Mouse (Mus musculus) layer of hippocampus, postnatal 10 days (tissue): ENCODE measurements around the gene Tradd. TPM values are rescaled to one million over a fixed set of nuclear protein-coding genes. Genes with fewer than 3 reads are reported as not detected.
"Not testable (repeated sequence)": the region's sequence is repeated elsewhere in the genome, so short reads cannot be mapped to it uniquely, and the experiment has no call there.

Experiments
- DNase-seq, 2 experiments: peaks; one replicate each; pipeline ENCODE4 v3.0.0; 2021; ENCODE audit warnings: low spot score in 2 of 2
- total RNA-seq, 2 experiments: library from RNA; stranded (reverse); gene quantifications; 2 replicates each; pipeline ENCODE4 v1.2.3; 2021

Tradd gene
- total RNA-seq, 2 experiments from 2014 or later, result 6.5 to 8.9 TPM

DNA sequence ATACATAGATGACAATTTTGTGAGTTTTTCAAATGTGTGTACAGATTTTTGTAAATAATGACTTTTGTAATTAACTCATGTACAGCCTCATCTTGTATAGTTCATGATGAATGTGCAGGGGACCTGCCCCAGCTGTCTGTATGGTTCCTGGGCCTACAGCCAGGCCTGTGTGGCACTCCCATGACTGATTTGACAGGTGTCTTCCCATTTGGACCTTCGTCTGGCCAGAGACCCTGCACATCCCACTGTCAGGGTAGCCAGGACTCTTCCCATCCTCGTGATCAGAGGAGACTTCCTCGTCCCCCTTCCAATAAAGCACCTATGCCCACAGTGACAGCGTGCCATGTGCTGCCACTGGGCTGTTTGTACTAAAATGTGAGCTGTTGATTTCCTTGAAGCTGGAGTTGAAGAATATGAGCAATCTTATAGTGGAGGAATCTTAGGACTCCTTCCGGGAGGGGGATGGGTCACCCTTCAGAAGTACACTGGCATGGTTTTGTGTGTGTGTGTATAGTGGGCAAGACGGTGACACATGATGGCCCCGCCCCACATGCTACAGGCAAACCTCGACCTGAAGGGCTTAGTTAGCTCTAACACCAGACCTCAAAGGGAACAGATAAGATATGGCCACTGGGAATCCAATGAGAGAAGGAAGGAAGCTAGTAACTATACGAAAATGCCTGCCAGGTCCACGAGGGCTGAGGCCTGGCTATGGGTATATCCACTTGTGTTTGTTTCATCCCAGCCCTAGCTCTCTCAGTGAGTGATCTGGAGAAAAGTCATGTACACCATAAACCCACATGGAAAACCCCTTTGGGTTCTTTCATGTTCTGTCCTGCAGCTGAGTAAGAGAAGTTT lies 11.5 kb downstream of the Tradd start:
- DNase-seq, result no peak

DNA sequence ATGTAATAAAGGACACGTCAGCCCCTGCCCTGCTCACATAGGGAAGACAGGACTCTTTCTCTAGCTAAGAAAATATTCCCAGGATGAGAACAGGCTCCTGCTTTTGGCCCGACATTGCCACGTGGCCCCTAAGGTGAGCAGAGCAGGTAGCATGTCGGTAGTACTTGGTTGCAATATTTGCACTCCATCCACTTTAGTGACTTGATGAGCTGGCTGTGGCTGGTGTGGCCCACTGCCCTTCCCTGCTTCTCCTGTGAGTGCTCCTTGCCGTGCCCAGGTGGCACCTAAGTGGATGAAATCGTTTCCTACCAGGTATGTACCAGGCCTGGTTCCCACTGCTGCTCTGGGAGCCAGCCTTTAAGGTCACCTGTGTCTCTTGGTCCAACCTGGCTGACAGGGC lies 12.5 kb downstream of the Tradd start:
- DNase-seq, result no peak

DNA sequence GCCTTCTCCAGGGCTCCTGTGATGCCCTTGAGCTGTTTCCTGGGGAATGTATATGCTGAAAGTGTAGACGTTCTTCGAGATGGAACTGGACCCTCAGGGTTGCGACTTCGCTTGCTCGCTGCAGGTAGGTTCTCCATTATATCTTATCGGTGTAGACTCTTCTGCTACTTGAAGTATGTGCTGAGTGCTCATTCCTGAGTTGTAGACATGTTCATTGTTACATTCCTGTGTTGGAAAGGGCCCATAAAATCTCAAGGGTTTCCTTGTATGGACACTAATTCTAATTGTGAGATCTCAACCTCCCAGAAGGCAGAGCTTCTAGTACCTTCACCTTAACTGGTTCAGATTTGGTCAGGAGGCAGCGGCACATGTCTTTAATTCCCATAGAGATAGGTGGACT lies 23.4 kb downstream of the Tradd start:
- no peak for DNase-seq

DNA sequence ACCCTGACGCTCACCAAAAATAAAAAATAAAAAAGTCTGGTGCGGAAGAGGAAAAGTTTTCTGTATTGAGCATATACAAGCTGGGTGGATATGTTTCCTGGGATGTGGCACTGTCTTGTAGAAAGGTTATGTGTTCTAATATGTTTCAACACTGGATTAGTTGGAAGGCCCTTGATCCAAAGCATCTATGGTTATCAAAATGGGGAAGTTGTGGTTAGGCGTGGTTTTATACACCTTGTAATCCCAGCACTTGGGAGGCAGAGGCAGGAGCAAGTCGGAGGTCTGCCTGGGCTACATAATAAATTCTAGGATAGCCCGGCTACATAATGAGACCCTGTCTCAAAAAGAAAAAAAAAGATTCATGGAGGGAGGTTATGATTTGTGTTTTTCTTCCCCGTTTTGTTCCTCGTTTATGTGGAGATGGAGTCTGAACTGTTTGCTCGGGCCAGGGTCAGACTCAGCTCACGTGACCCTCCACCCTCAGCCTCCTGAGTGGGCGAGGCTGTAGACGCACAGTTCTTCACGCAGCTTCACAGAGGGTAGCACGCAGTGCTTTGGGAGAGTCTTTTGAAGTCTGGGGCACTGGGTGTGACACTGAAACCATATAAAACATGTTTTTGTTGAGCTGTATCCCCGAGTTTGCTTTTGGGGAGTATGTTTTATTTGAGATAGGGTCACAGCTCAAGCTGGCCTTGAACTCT lies 26.8 kb downstream of the Tradd start:
- DNase-seq, result no peak

DNA sequence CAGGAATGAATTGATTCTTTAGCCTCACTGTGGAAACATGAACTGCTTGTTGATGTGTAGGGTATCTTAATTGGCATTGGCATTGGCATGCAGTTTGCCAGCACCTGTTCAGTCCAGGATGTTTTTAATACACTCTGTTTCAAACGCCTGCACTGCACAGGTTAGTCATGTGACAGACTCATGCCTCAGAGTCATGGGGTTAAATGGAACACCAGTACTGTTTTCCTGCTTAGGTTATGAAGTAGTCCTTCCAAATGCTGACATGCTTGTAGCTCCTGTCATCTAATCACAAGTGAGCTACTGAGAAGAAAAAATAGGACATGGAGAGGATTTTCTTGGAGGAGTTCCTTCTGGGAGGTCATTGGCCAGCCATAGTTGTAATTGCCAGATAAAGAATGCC lies 29.2 kb downstream of the Tradd start:
- no peak for DNase-seq

DNA sequence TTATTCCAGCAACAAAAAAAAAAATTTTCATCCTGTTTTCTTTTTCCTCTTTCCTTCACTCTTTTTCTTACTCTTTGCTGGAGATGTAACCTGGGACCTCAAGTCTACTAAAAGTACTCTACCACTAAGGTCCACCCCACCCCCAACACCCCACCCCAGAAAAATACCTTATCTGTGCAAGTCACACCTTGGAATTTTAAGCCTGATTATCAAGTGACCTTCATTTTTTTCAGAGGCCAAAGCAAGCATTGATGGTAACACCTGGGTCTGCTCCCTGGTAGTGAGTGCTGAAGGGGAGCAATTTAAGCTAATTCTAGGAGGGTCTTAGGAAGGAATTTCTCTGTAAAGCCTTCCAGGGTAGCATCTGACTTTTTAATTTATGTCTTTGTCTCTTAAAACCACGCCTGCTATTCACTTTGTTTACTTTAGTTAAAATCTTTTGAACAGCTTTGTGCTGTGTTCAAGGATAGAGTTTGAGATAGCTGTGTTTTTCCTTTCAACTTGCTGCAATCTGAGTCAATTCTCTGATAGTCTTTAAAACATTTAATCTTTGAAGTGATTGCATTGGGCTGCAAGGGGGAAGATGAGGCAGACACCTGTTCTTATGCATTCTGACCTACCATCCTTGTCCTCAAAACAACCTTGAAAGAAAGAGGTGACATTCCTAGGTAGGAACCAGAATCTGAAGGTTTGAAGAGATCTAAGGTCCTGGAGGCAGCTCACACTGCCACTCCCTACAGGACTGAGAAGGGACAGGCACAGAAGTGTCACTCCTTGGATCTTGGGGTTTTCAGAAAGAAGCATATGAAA lies 31.1 kb downstream of the Tradd start:
- no peak for DNase-seq

DNA sequence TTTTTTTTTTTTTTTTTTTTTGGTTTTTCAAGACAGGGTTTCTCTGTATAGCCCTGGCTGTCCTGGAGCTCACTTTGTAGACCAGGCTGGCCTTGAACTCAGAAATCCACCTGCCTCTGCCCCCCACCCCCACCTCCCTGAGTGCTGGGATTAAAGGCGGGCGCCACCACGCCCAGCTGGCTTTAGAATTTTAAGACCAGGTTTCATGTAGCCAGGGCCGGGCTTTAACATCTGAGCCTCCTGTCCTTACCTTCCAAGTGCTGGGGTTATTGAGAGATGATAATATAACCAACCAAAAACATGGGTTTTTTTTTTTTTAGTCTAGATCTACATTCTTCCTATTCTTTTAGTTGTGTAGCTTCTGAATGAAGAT lies 32.1 kb downstream of the Tradd start:
- not testable (repeated sequence) for DNase-seq

DNA sequence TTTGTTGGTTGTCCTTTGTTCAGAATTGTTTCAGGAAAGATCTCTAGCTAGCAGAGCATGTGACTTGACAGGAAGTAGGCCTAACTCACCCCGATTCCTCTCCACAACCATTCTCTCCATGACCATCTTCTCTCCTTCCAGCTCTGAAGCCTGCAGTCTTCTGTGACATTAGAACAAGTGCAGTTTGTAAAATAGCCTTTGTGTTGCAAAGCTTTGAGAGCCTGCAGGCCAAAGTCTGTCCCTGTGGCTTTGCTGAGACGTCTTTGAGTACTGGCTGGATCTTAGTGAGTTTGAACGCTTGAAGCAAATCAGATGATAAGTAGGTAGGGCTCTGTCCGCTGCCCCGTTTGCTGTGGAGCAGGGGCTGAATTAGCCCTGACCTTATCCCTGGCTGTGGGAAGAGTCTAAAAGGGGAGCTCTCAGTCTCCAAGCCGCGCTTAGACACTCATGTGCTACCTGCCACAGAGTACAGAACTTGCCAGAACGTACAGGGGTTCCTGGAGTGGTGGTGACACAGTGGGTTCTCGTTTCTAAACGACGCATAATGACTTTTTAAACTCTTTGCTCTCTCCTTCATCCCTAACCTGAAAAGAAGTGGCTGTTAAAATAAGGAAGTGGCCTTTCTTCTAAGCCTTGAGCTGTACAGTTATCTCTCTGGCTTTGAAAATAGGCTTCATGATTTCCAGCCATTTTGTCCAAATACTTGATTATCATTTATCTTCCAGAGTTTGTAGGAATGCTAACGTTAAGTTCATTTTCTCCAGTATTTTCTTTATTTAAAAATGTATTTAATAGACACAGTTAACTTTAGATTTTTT lies 32.7 kb downstream of the Tradd start:
- DNase-seq, result no peak

DNA sequence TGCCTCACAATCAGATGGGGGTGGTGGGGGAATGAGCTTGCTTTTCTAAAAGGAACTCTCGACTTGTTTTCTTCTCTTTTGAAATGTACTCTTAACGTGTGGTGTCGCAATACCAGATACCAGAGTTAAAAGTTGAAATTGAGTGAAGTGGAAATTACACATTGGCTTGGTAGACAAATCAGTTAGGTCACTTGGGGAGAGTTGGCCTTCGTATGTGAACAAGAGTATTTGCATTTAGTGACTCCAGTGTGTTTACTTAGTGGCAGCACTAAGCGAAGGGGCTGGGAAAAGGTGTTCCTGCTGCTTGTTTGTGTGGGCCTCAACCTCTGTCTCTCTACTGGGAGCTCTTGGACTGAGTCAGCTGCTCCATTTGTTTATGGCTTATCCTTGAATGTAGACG lies 38.5 kb downstream of the Tradd start:
- DNase-seq, result no peak

DNA sequence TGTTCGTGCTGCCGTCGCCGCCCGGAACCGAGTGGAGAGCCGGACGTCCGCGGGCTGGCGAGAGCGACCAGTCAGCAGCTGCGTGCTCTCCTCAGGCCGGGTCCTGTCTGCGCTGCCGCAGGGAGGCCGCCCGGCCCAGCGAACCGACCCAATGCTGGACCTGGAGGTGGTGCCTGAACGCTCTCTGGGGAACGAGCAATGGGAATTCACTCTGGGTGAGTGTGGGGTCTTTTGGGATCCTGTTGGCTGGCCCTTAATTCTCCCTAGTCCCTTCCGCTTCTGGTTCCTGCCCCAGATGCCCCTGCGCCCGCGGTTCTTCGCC lies 39.2 kb downstream of the Tradd start:
- no peak for DNase-seq

DNA sequence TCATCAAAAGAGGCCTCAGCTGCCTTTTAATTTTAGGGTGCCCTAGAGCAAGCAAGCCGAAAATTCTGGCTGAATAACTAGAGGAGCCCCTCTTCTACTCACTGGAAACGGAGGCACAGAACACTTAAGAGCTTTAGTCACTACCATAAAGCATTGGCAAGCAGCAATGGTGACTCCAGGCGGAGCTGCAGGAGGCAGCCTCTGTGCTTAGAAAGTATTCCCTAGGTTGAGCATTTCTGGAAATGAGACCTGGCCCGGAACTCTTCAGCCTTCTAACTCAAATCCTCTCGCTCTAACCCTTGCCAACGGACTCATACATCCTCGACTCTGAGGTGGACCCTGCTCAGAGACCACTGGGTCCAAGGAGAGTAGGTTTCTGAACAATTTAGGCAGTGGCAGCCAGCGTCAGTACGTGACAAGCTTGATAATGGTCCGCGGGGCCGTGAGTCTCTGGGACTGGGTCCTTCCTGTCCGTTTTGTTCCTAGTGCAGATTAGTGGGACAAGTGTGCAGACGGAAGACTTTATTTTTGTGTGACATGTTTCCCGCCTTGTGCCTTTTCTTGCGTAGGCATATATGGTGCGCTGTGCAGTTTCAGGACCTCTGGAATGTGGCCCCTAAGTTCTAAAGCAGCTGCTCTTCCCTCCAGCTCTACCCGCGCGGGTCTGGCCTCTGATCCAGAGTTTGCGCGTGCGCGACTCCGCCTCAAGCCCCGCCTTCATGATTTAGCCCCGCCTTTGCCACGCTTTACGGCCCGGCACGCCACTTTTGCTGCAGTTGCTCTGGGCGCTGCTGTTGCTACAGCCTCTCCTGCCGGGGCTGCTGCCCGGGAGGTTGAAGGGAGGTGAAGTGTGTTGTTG lies 39.8 kb downstream of the Tradd start, which contains the start of gene D230025D16Rik:
Gene D230025D16Rik (plus strand): TSS at position 733 of the 859 bp plus-strand sequence.
- peak; percentile 95 to 97 for DNase-seq

DNA sequence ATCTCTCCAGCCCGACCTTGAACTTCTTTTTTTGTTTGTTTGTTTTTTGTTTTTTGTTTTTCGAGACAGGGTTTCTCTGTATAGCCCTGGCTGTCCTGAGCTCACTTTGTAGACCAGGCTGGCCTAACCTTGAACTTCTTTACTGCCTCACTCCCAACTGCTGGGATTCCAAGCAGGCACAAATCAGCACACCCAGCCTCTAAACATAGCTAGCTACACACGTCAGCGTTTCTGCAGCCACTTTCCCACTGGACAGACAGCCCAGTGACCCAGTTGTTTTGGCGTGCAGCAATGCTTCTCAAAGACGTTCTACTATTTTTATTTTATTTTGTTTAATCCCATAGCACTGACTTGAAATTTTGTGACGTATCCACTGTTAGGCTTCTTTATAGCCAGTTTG lies 40.6 kb downstream of the Tradd start:
- no peak for DNase-seq

DNA sequence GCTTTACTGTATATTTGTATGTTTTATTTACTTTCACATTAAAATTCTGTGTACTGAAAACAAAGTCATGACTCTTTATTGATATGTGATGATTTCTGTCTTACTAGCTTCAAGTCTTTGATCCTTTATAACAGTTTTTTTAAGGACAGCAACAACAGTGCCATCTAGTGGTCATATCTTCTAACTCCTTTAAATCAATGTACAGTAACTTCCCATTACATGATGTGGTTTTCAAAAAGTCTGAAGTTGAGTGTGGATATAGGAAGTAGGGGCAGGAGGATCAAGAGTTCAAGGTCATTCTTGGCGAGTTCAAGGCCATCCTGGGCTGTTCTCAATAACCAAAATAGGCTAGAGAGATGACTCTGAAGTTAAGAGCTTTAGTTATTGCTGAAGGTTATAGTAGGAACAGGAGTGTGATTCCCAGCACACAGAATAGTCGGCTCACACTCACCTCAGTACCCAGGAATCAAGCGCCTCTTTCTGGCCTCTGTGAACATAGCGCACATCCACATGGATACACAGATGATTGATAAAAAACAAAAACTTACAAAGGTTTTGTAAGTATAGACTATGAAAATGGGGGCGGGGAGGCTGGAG lies 46.4 kb downstream of the Tradd start:
- DNase-seq, result no peak

DNA sequence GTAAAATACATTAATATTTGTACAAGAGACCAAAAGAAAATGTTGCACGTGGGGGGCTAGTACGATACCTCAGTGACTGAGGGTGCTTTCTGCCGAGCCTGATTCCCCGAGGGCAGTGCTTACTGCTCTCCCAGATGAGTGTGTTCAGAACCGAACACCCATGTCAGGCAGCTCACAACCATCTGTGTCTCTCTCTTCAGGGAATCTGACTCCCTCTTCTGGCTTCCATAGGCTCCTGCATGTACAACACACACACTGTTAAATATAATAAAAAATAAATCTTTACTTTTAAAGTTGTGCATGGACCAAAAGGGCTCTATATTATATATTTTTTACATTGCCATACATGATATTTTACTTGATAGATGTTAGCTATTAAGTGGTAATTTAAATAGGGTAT lies 50.3 kb downstream of the Tradd start:
- no peak for DNase-seq

DNA sequence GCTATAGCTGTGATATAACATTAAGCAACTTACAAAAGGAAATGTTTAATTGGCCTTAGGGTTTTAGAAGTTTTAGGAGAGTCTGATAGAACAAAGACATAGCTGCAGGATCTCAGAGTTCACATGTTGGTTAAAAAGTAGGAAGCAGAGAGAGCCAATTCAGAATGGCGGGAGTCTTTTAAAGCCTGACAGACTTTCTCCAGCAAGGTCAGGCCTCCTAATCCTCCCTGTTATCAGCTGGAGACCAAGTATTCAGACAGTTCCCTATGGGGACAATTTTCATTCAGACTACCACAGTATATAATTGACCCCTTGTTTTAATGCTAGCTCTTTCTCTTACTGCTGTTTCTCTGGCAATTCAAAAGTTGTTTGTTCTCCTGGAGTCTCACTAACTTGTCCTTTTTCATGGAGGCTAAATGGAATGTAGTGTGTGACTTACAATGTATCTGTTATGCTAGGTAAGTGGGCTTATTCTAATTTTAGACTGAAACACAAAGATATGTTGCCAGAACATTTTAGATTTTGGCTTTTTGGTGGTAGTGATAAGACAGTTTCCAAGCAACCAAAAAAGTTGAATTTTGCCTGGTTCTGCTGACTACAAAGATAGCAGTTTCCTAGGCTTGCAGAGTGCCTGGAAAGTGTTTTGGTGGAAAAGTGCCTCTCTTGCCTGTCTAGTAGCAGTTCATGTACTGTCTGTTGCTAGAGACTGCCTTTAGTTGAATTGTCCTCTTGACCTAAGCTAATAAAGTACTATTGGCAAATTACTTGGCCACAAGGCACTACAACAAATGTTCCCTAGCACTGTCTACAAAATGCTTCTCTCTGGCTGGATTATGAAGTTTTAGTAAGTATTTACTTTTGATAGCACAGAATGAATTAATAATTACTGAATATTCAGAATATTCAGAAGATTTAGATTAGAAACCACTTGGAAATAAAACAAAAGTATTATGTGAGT lies 55.0 kb downstream of the Tradd start:
- DNase-seq, result no peak
